Mouse (Mus musculus): ENCODE results near the gene Slc30a4. TPM values are rescaled to one million over a fixed set of nuclear protein-coding genes. Genes with fewer than 3 reads are reported as not detected.

Slc30a4 gene
- polyA plus RNA-seq, 1 experiment = 19.7 TPM

DNA sequence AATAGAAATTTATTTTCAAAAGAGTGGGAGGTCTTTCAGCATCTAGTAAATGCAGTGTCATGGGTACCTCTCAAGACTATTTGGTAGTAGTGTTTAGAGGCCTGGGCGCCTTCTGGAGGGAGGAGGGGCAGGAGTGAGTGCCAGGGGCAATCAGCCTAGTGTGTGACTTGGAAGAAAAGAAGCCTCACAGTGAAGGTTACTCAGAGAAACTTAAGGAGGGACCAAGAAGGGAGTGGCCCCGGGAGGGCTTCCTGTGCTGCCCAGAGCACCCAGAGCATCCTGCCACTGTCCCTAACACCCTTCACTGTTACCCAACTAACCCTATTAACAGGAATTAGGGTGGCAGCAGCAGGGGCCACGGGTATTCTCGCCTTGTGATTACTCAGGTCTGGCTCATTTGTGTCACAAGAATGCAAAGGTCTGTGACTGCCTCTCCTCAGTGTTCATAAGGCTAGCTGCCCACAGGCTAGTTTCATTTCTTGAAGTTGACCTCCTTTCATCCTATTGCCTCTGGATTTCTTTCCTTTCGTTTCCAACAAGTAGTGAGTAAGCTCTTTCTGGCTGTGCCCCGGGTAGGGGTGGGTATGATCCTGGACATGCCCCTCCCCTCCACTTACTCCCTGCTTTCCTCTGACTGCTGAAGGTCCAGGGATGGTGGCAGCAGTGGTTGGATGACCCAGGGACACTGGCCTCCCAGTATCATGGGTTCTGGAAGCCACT, 37.0 kb downstream of the Slc30a4 start:
- no peak overlapping the region for H3K4me3 ChIP-seq (ENCODE audit: insufficient read depth, poor library complexity, severe bottlenecking)
- no peaks in the 10 kb centered on the region for H3K36me3 ChIP-seq (ENCODE audit: control insufficient read depth, insufficient read depth)
- H3K79me2 ChIP-seq (ENCODE audit: control insufficient read depth, insufficient read depth) = no peaks in the 10 kb centered on the region
- H3ac ChIP-seq (ENCODE audit: control insufficient read depth, insufficient read length, low read depth) = no peak overlapping the region
- H3K27me3 ChIP-seq (ENCODE audit: control insufficient read depth, insufficient read depth, insufficient read length) = no peaks in the 10 kb centered on the region
- H3K79me3 ChIP-seq (ENCODE audit: low read depth) = no peaks in the 10 kb centered on the region
- TF ChIP-seq USF1 (IDR thresholded peaks at IDR 0.05; ENCODE audit: low read depth) = no peak

DNA sequence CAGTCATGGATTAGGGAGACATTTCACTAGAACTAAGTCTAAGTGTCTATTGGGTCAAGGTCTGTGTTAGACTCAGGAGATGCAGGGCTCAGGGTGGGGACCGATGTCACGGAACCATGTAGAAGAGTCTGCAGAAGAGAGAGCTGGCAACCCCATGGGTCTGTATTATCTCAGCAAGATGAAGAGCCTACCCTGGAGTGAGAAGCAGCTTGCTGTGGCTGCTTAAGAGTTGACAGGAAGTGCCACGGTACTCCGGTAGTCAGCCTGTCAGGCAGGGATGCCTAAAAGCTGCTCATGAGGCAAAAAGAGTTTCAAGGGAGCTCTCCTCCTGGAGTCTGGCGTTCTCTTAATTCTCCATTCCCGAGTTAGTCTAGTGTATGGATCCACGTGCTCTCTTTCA, 42.6 kb downstream of the Slc30a4 start:
- no peaks in the 10 kb centered on the region for H3K79me3 ChIP-seq (ENCODE audit: low read depth)
- TF ChIP-seq MYOG (IDR thresholded peaks at IDR 0.05; ENCODE audit: control insufficient read depth, extremely low read depth, insufficient read length) (no peak), FOSL1 (IDR thresholded peaks at IDR 0.05; ENCODE audit: insufficient read depth, low read length, poor library complexity, severe bottlenecking) (no peak), MAX (IDR thresholded peaks at IDR 0.05) (no peak), USF1 (IDR thresholded peaks at IDR 0.05; ENCODE audit: low read depth) (no peak), MYOD1 (IDR thresholded peaks at IDR 0.05; ENCODE audit: control insufficient read depth, insufficient read length, low read depth) (no peak), CTCF (IDR thresholded peaks at IDR 0.05; ENCODE audit: control insufficient read depth, insufficient read depth, insufficient read length) (no peak), CEBPB (IDR thresholded peaks at IDR 0.05; ENCODE audit: low read depth) (no peak)
- no peaks in the 10 kb centered on the region for H3K27me3 ChIP-seq (ENCODE audit: control insufficient read depth, insufficient read depth, insufficient read length)
- no peaks in the 10 kb centered on the region for H3K36me3 ChIP-seq (ENCODE audit: control insufficient read depth, insufficient read depth)
- no peak overlapping the region for H3ac ChIP-seq (ENCODE audit: control insufficient read depth, insufficient read length, low read depth)
- H3K79me2 ChIP-seq (ENCODE audit: control insufficient read depth, insufficient read depth) = no peaks in the 10 kb centered on the region
- no peak overlapping the region for H3K4me3 ChIP-seq (ENCODE audit: insufficient read depth, poor library complexity, severe bottlenecking)

DNA sequence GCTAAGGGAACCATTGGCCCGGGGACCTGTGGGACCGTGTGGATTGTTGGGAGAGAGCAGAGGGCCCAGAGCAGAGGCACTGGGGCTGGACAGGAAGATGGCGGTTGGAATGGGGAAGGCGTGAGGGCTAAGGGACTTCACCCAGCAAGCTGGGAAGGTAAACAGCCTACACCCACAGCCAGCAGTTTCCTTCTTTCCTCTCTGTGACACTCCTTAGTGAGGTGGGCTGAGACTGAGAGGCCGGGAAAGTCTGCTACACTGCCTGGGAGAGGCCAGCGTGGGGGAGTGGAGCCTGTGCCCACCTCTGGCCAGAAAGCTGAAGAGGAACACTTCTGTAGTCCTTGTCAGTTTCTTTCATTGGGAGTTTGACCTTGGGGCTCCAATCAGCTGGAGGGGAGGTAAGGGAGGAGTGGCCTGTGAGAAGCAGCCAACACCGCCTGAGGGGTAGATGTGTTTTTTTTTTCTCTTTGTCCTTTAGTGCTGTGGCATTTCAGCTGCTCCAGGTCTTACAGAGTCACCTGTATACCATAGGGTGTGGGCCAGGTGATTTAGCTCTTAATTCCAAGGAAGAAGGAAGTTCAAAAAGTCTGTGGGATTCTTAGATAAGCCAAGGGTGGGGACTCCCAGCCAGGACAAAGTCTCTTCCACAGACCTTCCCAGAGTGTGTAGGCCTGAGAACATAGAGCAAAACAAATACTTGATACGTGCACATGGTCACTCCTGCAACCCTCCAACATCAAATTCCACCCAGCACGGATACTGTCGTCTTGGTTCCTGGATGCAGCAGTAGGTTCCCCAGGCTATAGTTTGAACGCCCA, 44.5 kb downstream of the Slc30a4 start:
- H3K4me3 ChIP-seq (ENCODE audit: insufficient read depth, poor library complexity, severe bottlenecking) = no peak overlapping the region
- H3K27me3 ChIP-seq (ENCODE audit: control insufficient read depth, insufficient read depth, insufficient read length) = no peaks in the 10 kb centered on the region
- no peaks in the 10 kb centered on the region for H3K36me3 ChIP-seq (ENCODE audit: control insufficient read depth, insufficient read depth)
- no peak for TF ChIP-seq CEBPB (IDR thresholded peaks at IDR 0.05; ENCODE audit: low read depth)
- TF ChIP-seq MYOD1 (IDR thresholded peaks at IDR 0.05; ENCODE audit: control insufficient read depth, insufficient read length, low read depth) = no peak
- no peak for TF ChIP-seq CTCF (IDR thresholded peaks at IDR 0.05; ENCODE audit: control insufficient read depth, insufficient read depth, insufficient read length)
- no peak for TF ChIP-seq FOSL1 (IDR thresholded peaks at IDR 0.05; ENCODE audit: insufficient read depth, low read length, poor library complexity, severe bottlenecking)
- no peak for TF ChIP-seq MYOG (IDR thresholded peaks at IDR 0.05; ENCODE audit: control insufficient read depth, extremely low read depth, insufficient read length)
- no peaks in the 10 kb centered on the region for H3K79me2 ChIP-seq (ENCODE audit: control insufficient read depth, insufficient read depth)
- no peak overlapping the region for H3ac ChIP-seq (ENCODE audit: control insufficient read depth, insufficient read length, low read depth)
- no peaks in the 10 kb centered on the region for H3K79me3 ChIP-seq (ENCODE audit: low read depth)

DNA sequence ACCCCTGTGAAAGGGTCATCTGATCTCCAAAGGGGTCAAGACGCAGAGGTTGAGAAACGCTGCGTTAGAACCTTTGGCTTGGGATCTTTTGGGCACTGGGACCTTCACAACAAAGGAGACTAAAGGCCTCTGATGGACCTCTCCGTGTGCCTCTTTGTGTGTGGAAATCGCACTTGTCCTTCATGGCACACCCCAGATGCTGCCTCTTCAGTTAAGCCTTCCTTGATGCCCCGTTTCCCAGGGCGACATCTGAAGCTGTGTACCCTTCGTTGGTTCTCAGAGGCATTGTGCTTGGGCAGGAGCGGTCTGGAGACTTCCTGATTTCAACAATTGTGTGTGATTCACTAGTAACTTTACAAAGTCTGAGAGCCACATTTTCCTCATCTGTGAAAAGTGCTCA, 45.7 kb downstream of the Slc30a4 start:
- TF ChIP-seq MYOD1 (IDR thresholded peaks at IDR 0.05; ENCODE audit: control insufficient read depth, insufficient read length, low read depth) (no peak), FOSL1 (IDR thresholded peaks at IDR 0.05; ENCODE audit: insufficient read depth, low read length, poor library complexity, severe bottlenecking) (no peak), CEBPB (IDR thresholded peaks at IDR 0.05; ENCODE audit: low read depth) (no peak), MAX (IDR thresholded peaks at IDR 0.05) (no peak), MYOG (IDR thresholded peaks at IDR 0.05; ENCODE audit: control insufficient read depth, extremely low read depth, insufficient read length) (no peak), USF1 (IDR thresholded peaks at IDR 0.05; ENCODE audit: low read depth) (no peak), CTCF (IDR thresholded peaks at IDR 0.05; ENCODE audit: control insufficient read depth, insufficient read depth, insufficient read length) (no peak)
- H3K79me2 ChIP-seq (ENCODE audit: control insufficient read depth, insufficient read depth) = no peaks in the 10 kb centered on the region
- H3K79me3 ChIP-seq (ENCODE audit: low read depth) = no peaks in the 10 kb centered on the region
- H3K36me3 ChIP-seq (ENCODE audit: control insufficient read depth, insufficient read depth) = no peaks in the 10 kb centered on the region
- H3ac ChIP-seq (ENCODE audit: control insufficient read depth, insufficient read length, low read depth) = no peak overlapping the region
- no peaks in the 10 kb centered on the region for H3K27me3 ChIP-seq (ENCODE audit: control insufficient read depth, insufficient read depth, insufficient read length)
- H3K4me3 ChIP-seq (ENCODE audit: insufficient read depth, poor library complexity, severe bottlenecking) = no peak overlapping the region

DNA sequence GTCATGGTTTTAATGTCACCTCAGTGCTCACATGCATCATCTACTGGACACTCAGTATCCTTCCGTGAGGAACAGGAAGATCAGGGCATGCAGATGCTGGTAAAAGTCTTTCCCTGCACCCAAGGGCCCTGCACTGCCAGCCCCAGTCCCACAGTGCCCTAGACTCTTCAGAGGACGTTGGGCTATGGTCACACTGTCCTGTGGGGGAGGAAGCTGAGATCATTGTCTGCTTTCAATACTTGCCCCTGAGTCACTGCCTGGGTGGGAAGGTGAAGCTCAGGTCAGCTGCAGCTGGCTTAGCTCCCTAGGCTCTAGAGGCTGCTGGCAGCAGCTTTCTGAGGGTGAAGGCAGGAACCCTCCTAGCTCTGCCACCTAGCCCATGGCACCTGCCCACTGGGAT, 46.4 kb downstream of the Slc30a4 start:
- Histone ChIP-seq H3K27me3 (ENCODE audit: control insufficient read depth, insufficient read depth, insufficient read length) (no peaks in the 10 kb centered on the region), H3K4me3 (ENCODE audit: insufficient read depth, poor library complexity, severe bottlenecking) (no peak overlapping the region), H3K79me3 (ENCODE audit: low read depth) (no peaks in the 10 kb centered on the region), H3K79me2 (ENCODE audit: control insufficient read depth, insufficient read depth) (no peaks in the 10 kb centered on the region), H3ac (ENCODE audit: control insufficient read depth, insufficient read length, low read depth) (no peak overlapping the region), H3K36me3 (ENCODE audit: control insufficient read depth, insufficient read depth) (no peaks in the 10 kb centered on the region)
- TF ChIP-seq USF1 (IDR thresholded peaks at IDR 0.05; ENCODE audit: low read depth) = no peak
- no peak for TF ChIP-seq MAX (IDR thresholded peaks at IDR 0.05)
- no peak for TF ChIP-seq MYOD1 (IDR thresholded peaks at IDR 0.05; ENCODE audit: control insufficient read depth, insufficient read length, low read depth)
- no peak for TF ChIP-seq MYOG (IDR thresholded peaks at IDR 0.05; ENCODE audit: control insufficient read depth, extremely low read depth, insufficient read length)
- no peak for TF ChIP-seq FOSL1 (IDR thresholded peaks at IDR 0.05; ENCODE audit: insufficient read depth, low read length, poor library complexity, severe bottlenecking)
- no peak for TF ChIP-seq CTCF (IDR thresholded peaks at IDR 0.05; ENCODE audit: control insufficient read depth, insufficient read depth, insufficient read length)
- no peak for TF ChIP-seq CEBPB (IDR thresholded peaks at IDR 0.05; ENCODE audit: low read depth)
